Mouse (Mus musculus) megakaryocyte, adult 5-6 weeks (primary cell): ENCODE data around the gene Smarce1. TPM values are rescaled to one million over a fixed set of nuclear protein-coding genes. Genes with fewer than 3 reads are reported as not detected.
"Not testable (repeated sequence)": the region's sequence is repeated elsewhere in the genome, so short reads cannot be mapped to it uniquely, and the experiment has no call there.

Experiments
- ATAC-seq: 2 replicates; pipeline ENCODE4 v1.8.0; 2016; ENCODE audit warnings: mild to moderate bottlenecking, inconsistent platforms; ENCODE audit not compliant: poor library complexity, severe bottlenecking
- total RNA-seq, 2 experiments: library from RNA; stranded (forward) in 1 of 2; stranded (reverse) in 1 of 2; fragments of 153-499, 151-499 nt in 1 of 2; fragments of 221-1000, 200-1000 nt in 1 of 2; gene quantifications; 2 replicates each; pipeline versions ENCODE4 v1.2.3 to v1.2.4; 2015 to 2017

Smarce1 gene
- total RNA-seq (2015) (59.4 and 72.9 TPM in 2 replicates), total RNA-seq (2017) (177 and 179 TPM in 2 replicates)

DNA sequence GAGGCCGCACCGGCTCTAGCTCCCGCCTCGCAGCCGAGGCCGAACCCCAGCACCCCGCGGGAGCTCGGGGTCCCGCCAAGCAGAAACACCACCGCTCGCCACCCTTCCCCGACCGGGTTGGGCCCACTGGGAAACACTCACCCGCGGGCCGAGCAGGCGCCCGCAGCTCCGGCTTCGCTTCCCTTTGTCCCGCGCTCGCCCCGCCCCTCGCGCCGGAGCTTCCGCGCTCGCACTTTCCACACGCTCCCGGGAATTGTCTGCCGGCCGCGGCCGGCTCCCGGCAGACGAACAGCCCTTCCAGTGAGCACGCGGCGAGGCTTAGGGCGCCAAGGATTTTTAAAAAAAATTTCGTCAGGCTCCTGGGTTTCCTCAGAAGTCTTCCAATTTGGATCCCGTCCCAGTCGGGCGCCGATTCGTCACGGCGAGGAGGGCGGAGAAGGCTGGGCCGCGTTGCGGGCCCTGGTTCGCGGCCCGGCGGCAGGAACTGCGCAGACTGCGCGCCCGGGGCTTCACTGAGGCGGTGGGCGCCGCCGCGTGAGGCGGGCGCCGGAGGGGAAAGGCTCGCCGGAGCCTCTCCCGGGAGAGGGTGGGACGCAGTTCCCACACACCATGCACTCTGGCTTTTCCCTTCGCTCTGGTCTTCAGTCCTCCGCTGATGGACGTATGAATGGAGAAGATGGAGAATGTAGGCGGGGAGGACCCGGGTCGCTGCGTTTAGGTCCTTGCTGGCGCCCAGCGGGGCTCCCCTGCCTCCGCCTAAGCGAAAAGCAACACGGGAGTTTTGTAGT is at the start of gene Smarce1:
TSS of gene Smarce1 (minus strand) at position 757 of the 788 bp plus-strand sequence.
- peak; percentile 97 for ATAC-seq

- no peak for ATAC-seq
Measured at GRCm38 (mm10) chr11:99279986-99280385, 49.2 kb upstream of the Smarce1 start.

GRCm38 (mm10) chr11:99276786-99277185 is 46.0 kb upstream of the Smarce1 start:
- ATAC-seq = no peak

- ATAC-seq = no peak
Measured at GRCm38 (mm10) chr11:99275624-99276023, 44.8 kb upstream of the Smarce1 start.

DNA sequence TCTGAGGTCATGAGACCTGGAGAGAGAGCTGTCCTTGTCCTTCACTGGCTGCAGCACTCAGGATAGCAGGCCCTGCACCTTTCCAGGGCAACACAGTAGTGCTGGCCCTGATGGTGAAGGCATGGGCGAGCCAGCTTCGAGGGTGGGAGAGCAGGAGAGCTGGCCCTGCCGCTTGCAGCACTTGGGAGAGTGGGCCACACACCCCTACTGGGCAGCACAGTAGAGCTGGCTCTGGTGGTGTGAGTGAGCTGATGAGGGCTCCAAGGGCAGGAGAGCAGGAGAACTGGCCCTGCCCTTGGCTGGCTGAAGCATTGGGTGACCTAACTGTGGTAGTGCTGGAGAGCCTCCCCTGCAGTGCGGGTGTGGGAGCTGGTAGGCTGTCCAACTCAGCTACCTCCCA is 41.9 kb upstream of the Smarce1 start:
- ATAC-seq = no peak

DNA sequence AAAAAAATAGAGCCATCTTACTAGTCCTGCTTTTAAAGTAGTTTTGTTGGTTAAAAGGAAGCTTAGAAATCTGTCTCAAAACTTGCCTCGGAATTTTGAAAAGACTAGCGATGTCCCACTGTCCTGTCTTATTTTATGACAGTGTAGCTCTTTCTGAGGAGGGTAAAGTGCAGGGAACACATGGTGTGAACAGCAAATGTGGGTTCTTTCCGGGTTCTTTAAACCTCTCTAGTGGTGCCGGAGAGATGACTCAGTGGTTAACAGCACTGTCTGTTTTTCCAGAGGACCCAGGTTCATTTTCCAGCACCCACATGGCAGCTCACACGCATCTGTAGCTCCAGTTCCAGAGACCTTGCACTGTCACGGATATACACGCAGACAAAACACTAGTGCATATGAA is 38.4 kb upstream of the Smarce1 start:
- no peak for ATAC-seq

- ATAC-seq = no peak
Measured at GRCm38 (mm10) chr11:99265796-99266195, 35.0 kb upstream of the Smarce1 start.

DNA sequence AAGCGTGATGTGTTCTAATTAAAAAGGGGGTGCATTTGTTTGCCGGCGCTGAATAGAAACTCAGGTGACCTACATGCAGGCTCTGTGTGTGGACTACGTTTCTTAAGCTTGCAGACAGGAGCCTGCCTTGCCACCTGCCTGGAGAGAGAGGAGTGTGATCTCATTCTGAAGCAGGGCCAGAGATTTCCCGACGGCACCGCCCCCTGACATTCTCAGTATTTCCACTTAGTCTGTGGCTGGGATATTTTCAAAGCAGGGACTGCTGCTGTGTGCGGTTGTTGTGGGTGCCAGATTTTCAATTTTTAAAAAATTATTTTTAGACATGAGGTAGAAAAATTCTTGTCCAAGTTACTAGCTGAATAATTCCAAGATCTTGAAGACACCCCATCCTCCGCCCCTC is 34.4 kb upstream of the Smarce1 start:
- no peak for ATAC-seq

GRCm38 (mm10) chr11:99256213-99256612 is 25.4 kb upstream of the Smarce1 start:
- ATAC-seq = no peak

- no peak for ATAC-seq
Measured at GRCm38 (mm10) chr11:99255316-99255715, 24.5 kb upstream of the Smarce1 start.

DNA sequence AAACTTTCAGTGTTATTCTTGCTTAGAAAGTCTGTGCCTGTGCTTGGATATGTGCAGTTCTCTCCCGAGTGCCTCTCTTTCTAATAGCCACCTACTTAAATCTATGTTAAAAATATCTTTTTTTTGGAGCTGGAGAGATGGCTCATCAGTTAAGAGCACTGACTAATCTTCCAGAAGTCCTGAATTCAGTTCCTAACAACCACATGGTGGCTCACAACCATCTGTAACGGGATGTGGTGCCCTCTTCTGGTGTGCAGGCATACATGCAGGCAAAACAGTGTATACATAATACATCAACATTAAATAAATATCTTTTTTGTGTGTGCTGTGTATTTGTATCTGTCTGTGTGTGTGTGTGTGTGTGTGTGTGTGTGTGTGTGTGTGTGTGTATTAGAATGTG is 23.1 kb upstream of the Smarce1 start:
- no peak for ATAC-seq

GRCm38 (mm10) chr11:99252671-99253070 is 21.9 kb upstream of the Smarce1 start:
- ATAC-seq = no peak

DNA sequence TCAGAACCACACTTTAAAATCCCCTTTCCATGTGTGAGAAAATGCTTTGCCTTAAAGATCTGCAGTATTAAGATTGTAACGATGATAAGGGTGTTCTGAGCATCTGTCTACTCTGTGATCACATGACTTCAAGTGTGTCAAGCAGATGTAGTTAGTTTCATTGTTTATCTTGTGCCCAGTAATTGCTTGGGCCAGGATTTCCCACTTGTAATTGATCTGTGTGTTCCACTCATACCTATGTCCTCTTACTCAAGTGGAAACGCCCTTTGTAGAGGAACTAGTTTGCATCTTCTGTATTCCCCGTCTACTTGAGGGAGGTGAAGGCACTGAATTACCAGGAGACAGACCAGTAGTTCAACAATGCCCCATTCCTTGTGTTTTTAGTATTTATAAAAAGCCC is 19.8 kb upstream of the Smarce1 start:
- ATAC-seq = no peak

- ATAC-seq = no peak
Measured at GRCm38 (mm10) chr11:99250241-99250640, 19.4 kb upstream of the Smarce1 start.

- ATAC-seq = no peak
Measured at GRCm38 (mm10) chr11:99249115-99249514, 18.3 kb upstream of the Smarce1 start.

DNA sequence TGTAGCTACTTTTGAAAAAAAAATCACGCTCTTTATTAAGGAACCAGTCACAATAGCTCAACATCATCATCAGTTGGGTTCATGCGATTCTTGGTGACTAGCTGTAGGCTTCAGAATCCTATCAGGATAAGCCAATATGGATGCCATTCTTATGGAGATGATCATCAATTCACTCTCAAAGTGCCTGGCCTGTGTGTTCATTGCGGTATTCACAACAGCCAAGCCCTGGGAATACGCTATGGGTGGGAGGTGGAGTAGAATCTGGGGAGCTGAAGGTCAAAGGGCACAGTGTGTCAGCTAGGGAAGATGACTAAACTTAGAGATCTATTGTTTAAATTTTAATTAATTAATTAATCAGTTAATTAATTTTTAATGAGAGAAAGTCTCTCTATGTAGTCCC is 17.1 kb upstream of the Smarce1 start:
- no peak for ATAC-seq

DNA sequence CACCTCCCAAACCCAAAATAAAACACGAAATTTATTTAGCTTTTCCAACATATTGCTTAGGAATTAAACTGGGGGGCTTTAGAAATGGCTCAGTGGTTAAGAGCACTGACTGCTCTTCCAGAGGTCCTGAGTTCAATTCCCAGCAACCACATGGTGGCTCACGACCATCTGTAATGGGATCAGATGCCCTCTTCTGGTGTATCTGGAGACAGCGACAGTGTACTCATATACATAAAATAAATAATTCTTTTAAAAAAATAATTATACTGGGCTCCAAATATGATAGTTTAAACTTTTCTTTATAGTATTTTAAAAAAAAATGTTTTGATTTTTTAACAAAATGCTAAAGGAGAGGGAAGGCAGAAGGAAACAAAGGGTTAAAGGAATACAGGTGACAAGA is 13.7 kb upstream of the Smarce1 start:
- not testable (repeated sequence) for ATAC-seq

- ATAC-seq = no peak
Measured at GRCm38 (mm10) chr11:99243820-99244374, 13.1 kb upstream of the Smarce1 start, which contains the start of gene Krt222. Krt222 (minus strand) TSS chr11:99244085.

GRCm38 (mm10) chr11:99243200-99243819 is 12.5 kb upstream of the Smarce1 start:
- no peak for ATAC-seq

DNA sequence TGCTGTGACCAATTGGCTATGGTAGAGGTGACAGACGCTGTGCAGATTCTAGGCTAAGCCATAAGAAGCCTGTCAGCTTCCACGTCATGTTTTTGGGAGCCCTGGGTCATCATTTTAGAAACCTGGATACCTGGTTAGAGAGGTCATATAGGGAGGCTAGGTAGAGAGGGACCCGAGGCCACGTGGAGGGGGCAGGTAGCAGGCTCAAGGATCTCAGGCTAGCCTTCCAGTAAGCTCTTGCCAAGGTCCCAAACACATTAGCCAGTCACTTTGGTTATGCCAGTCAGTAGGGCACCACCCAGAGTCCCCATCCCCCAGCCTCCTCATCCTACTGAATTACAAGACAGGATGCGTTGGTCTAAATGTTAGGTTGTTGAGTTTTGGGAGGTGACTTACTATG is 11.2 kb upstream of the Smarce1 start:
- ATAC-seq = no peak

- ATAC-seq = peak; percentile 57
Measured at GRCm38 (mm10) chr11:99238468-99238867, 7.7 kb upstream of the Smarce1 start.
